Mouse (Mus musculus) forebrain, embryonic 11.5 days (tissue): ENCODE data around the gene Ms4a5. TPM values are rescaled to one million over a fixed set of nuclear protein-coding genes. Genes with fewer than 3 reads are reported as not detected.

Source experiments
- ATAC-seq: fragments of 200-750 bp; cut with Nextera tagmentation; replicated peaks from 2 replicates; pipeline ENCODE4 v1.8.0; 2017; ENCODE audit warnings: moderate TSS enrichment; ENCODE audit not compliant: low FRiP score
- DNase-seq: peaks from one replicate; pipeline ENCODE4 v3.0.0-alpha.2; 2017; ENCODE audit warnings: low spot score
- H3K27ac ChIP-seq: fragments of 300-500 bp; sonication (generic); 2 replicates; pipeline ENCODE4 v1.5.1; 2014; ENCODE audit warnings: low read depth, low read length
- H3K27me3 ChIP-seq: fragments of 300-500 bp; sonication (generic); 2 replicates; pipeline ENCODE4 v1.6.1; 2014; ENCODE audit warnings: mild to moderate bottlenecking, low read length, mixed read lengths; ENCODE audit not compliant: control insufficient read depth, insufficient read depth
- H3K36me3 ChIP-seq: fragments of 300-500 bp; sonication (generic); 2 replicates; pipeline ENCODE4 v1.6.1; 2014; ENCODE audit warnings: mild to moderate bottlenecking, low read length, moderate library complexity, mixed read lengths; ENCODE audit not compliant: control insufficient read depth, insufficient read depth
- H3K4me1 ChIP-seq: fragments of 300-500 bp; sonication (generic); replicated peaks from 2 replicates; pipeline ENCODE4 v1.6.1; 2014; ENCODE audit warnings: low read length, mixed read lengths; ENCODE audit not compliant: control insufficient read depth, insufficient read depth
- H3K4me2 ChIP-seq: fragments of 300-500 bp; sonication (generic); 2 replicates; pipeline ENCODE4 v1.6.1; 2014; ENCODE audit warnings: low read depth, mild to moderate bottlenecking, low read length, moderate library complexity, mixed read lengths; ENCODE audit not compliant: severe bottlenecking
- H3K4me3 ChIP-seq: fragments of 300-500 bp; sonication (generic); 2 replicates; pipeline ENCODE4 v1.5.1; 2014; ENCODE audit warnings: low read depth, low read length
- H3K9ac ChIP-seq: fragments of 300-500 bp; sonication (generic); 2 replicates; pipeline ENCODE4 v1.6.1; 2014; ENCODE audit warnings: low read length
- H3K9me3 ChIP-seq: fragments of 300-500 bp; sonication (generic); 2 replicates; pipeline ENCODE4 v1.6.1; 2016; ENCODE audit warnings: low read length, mixed read lengths; ENCODE audit not compliant: control insufficient read depth
- WGBS: fragments of 180-500 bp; shearing (Covaris S2); extraction: QIAGEN DNeasy Blood & Tissue Kit; methylation state at CpG from one replicate; pipeline ENCODE4 v1.1.7; 2014; 5-methylcytosine and 5-hydroxymethylcytosine counted together
- polyA plus RNA-seq: library from polyadenylated mRNA; unstranded; fragments of >200 nt; fragmentation: Nextera tagmentation; extraction: Ambion mirVana; gene quantifications from 2 replicates; pipeline ENCODE4 v1.2.1, GENCODE M21; 2014

Ms4a5 gene
- polyA plus RNA-seq, 1 experiment from 2014 or later: not detected

DNA sequence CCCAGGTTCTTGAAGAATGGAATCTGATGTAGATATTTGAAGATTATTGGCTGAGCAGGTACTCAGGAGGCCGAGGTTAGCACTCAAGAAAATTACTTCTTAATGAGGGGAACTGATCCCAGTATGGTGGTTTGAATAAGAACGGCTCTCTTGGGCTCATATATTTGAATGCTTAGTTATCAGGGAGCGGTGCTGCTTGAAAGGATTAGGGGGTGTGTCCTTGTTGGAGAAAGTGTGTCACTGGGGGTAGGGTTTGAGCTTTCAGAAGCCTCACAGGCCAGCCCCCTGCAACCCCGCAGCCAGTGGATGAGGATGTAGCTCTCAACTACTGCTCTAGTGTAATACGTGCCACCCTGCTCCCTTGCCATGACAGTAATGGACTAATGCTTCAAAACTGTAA lies 41.1 kb downstream of the Ms4a5 start:
- H3K36me3 ChIP-seq: no peaks in the 10 kb centered on the region
- H3K4me2 ChIP-seq: no peak overlapping the region
- DNase-seq (no peak), ATAC-seq (no peak)
- H3K4me3 ChIP-seq: no peak overlapping the region
- no peak overlapping the region for H3K9ac ChIP-seq
- no peaks in the 10 kb centered on the region for H3K4me1 ChIP-seq
- 62% methylated on average over 5 of the region's 5 CpGs for WGBS
- H3K27me3 ChIP-seq: no peaks in the 10 kb centered on the region
- no peaks in the 10 kb centered on the region for H3K9me3 ChIP-seq
- no peak overlapping the region for H3K27ac ChIP-seq

DNA sequence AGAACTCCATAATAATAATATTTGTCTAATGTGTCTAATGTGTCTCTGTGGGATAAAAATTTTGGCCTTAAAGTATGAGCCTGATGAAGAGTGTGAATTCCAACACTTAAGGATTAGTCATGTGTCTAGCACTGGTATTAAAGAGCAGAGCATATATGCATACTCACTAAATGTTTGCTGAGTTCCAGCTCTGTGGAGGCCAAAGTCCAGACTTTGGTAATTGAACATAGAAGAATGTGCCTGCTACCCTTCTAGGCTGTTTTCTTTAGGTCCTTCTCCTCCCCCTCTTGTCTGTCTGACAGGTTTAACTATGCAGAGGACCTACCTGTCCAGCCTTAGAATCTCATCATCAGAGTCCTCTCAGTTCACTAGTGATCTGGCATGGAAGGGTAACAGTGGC lies 47.9 kb downstream of the Ms4a5 start:
- ATAC-seq (no peak), DNase-seq (no peak)
- no peaks in the 10 kb centered on the region for H3K27me3 ChIP-seq
- no peaks in the 10 kb centered on the region for H3K36me3 ChIP-seq
- no peaks in the 10 kb centered on the region for H3K9me3 ChIP-seq
- no peaks in the 10 kb centered on the region for H3K4me1 ChIP-seq
- no peak overlapping the region for H3K4me3 ChIP-seq
- no peak overlapping the region for H3K9ac ChIP-seq
- no peak overlapping the region for H3K4me2 ChIP-seq
- H3K27ac ChIP-seq: no peak overlapping the region

DNA sequence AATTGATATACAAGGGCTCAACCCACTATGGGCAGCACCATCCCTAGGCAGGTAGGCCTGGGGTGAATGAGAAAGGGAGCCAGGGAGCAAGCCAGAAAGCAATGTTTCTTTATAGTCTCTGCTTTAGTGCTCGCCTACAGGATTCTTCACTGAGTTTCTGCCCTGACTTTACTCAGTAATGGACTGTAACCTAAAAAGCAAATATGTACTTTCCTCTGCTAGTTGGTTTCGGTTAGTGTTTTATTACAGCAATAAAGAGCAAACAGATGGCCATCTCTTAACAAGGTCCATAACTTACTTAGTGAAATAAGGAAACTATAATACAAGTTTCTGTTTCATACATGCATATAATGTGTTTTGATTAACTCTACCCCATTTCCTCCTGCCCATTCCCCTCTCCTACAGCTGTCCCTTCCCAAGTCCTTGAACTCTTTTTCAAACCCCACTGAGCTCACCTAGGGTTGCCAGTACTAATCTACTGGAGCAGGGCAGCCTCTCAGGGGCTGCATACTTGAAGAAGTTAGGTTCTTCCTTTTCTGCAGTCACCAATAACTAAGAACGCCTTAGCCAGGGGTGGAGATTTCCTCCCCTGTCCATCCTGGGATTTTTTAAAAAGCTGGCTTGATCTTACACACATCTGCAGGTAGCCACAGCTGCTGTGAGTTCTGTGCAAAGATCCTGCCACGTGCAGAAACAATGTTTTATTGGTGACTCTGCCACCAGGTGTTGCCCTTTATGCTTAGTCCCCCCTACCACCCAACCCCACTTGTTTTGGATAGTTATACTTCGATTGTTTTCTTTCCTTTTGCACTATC lies 48.5 kb downstream of the Ms4a5 start:
- no peaks in the 10 kb centered on the region for H3K4me1 ChIP-seq
- no peak overlapping the region for H3K4me3 ChIP-seq
- H3K9ac ChIP-seq: no peak overlapping the region
- DNase-seq (no peak), ATAC-seq (no peak)
- 83% methylated on average over 5 of the region's 5 CpGs for WGBS
- no peaks in the 10 kb centered on the region for H3K27me3 ChIP-seq
- no peaks in the 10 kb centered on the region for H3K9me3 ChIP-seq
- no peaks in the 10 kb centered on the region for H3K36me3 ChIP-seq
- H3K4me2 ChIP-seq: no peak overlapping the region
- no peak overlapping the region for H3K27ac ChIP-seq

DNA sequence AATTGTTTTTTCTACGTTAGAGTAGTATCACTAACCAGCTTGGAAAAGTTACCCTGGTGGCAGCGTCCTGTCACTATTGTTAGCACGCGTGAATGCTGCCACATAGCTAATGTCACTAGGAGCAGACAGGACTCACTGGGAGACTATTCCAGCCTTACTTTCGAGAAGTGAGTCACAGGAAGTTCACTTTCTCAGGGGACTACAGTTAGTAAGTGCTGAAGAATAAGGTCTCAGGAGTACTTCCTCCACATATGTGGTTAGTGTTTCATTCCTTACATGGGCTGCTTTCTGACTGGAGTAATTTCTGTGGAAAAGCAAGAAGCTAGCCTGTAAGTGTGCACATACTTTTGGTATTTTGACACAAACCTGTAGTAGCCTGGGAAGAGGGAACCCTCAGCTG lies 49.4 kb downstream of the Ms4a5 start:
- no peak for ATAC-seq
- Histone ChIP-seq H3K4me2 (no peak overlapping the region), H3K9ac (no peak overlapping the region), H3K4me1 (no peaks in the 10 kb centered on the region), H3K4me3 (no peak overlapping the region), H3K27ac (no peak overlapping the region), H3K27me3 (no peaks in the 10 kb centered on the region), H3K36me3 (no peaks in the 10 kb centered on the region), H3K9me3 (no peaks in the 10 kb centered on the region)
- WGBS: 84% methylated on average over 5 of the region's 5 CpGs
- no peak for DNase-seq

DNA sequence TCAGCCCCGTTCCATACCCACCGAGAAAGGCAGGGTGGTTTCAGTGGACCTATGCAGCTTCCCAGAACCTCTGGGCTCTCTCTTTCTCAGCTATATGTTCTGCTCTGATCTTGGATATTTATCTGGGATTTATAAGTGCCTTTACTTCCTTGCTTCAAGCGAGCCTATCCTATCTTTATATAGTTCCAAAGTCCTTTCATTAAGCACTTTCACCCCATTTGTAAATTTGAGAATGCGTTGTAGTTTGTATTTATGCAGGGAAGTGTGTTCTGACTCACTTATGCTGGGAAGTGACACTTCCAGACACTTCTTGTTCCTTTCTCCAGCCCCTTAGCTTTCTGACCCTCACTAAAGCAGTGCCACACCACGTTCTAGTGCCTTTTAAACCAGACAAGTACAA lies 51.3 kb downstream of the Ms4a5 start, which contains the start of gene Ms4a12:
Gene Ms4a12 (minus strand): TSS at position 101 of the 400 bp plus-strand sequence.
- 73% methylated on average over 5 of the region's 5 CpGs for WGBS

More for the DNA sequence above, 51.3 kb downstream of the Ms4a5 start, which contains the start of gene Ms4a12:
- no peaks in the 10 kb centered on the region for H3K4me1 ChIP-seq
- no peak within 1 kb of the TSS for H3K9ac ChIP-seq
- no peak within 1 kb of the TSS for H3K27ac ChIP-seq
- DNase-seq (no peak), ATAC-seq (no peak)
- no peaks in the 10 kb centered on the region for H3K27me3 ChIP-seq
- no peaks in the 10 kb centered on the region for H3K9me3 ChIP-seq
- H3K36me3 ChIP-seq: no peaks in the 10 kb centered on the region
- H3K4me3 ChIP-seq: no peak within 1 kb of the TSS
- H3K4me2 ChIP-seq: no peak within 1 kb of the TSS

Other genes starting within 250 kb of the Ms4a5 start
- not detected in 2 replicates for gene Ms4a8a, start 202.8 kb downstream of the Ms4a5 start, polyA plus RNA-seq
- not detected in 2 replicates for gene 1700017D01Rik, start 153.0 kb downstream of the Ms4a5 start, polyA plus RNA-seq
- not detected in 2 replicates for gene 1700025F22Rik, start 118.6 kb downstream of the Ms4a5 start, polyA plus RNA-seq
- gene Ms4a13, start 87.1 kb downstream of the Ms4a5 start, polyA plus RNA-seq: not detected in 2 replicates
- not detected in 2 replicates for gene Ms4a12, start 51.4 kb downstream of the Ms4a5 start, polyA plus RNA-seq
- not detected in 2 replicates for gene Ms4a1, start 17.6 kb downstream of the Ms4a5 start, polyA plus RNA-seq
- gene Ms4a14, start 30.6 kb upstream of the Ms4a5 start, polyA plus RNA-seq: not detected in 2 replicates
- gene Ms4a7, start 52.3 kb upstream of the Ms4a5 start, polyA plus RNA-seq: 0.56 and 1.0 TPM in 2 replicates
- gene Ms4a4a, start 91.7 kb upstream of the Ms4a5 start, polyA plus RNA-seq: 1.6 and 1.7 TPM in 2 replicates
- gene Ms4a4c, start 120.9 kb upstream of the Ms4a5 start, polyA plus RNA-seq: not detected in 2 replicates
- not detected in 2 replicates for gene Ms4a4b, start 159.7 kb upstream of the Ms4a5 start, polyA plus RNA-seq
- 1.5 and 2.4 TPM in 2 replicates for gene Ms4a6c, start 185.5 kb upstream of the Ms4a5 start, polyA plus RNA-seq
- gene Gm8369, start 202.1 kb upstream of the Ms4a5 start, polyA plus RNA-seq: not detected in 2 replicates
- 2.2 and 2.6 TPM in 2 replicates for gene Ms4a6b, start 232.6 kb upstream of the Ms4a5 start, polyA plus RNA-seq